Mouse (Mus musculus) T-cell, adult 2 months (primary cell): ENCODE measurements around the gene Defa31.
"Not testable (repeated sequence)": the region's sequence is repeated elsewhere in the genome, so short reads cannot be mapped to it uniquely, and the experiment has no call there.

Experiments used
- DNase-seq: peaks from one replicate; pipeline ENCODE4 v3.0.0; 2022; ENCODE audit warnings: low spot score

The Defa31 gene

GRCm38 (mm10) chr8:21191314-21191713 lies at the start of gene Defa31:
Gene Defa31 (plus strand): TSS chr8:21191614.
- DNase-seq: not testable (repeated sequence)

DNA sequence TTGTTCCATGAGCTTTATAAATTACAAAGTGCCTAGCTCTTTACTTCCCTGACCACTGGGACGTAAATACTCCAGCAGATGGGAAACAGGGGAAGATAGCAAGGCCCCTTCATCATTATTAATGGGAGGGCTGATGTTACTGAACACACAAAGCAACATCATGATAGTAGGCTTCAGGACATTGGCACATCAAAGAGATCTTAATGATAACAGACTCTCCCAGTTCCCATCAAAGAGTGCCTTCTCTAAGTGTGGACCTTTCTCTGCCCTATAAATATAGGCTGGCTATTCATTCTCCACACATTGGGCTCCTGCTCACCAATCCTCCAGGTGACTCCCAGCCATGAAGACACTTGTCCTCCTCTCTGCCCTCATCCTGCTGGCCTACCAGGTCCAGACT lies 29.4 kb upstream of the Defa31 start, which contains the start of gene Defa22:
Gene Defa22 (plus strand): TSS at position 301 of the 400 bp plus-strand sequence.
- DNase-seq: not testable (repeated sequence)

DNA sequence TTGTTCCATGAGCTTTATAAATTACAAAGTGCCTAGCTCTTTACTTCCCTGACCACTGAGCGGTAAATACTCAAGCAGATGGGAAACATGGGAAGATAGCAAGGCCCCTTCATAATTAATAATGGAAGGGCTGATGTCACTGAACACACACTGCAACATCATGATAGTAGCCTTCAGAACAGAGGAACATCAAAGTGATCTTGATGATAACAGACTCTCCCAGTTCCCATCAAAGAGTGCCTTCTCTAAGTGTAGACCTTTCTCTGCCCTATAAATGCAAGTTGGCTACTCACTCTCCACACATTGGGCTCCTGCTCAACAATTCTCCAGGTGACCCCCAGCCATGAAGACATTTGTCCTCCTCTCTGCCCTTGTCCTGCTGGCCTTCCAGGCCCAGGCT lies 9.8 kb downstream of the Defa31 start, which contains the start of gene Gm15293:
Gene Gm15293 (plus strand): TSS at position 301 of the 400 bp plus-strand sequence.
- not testable (repeated sequence) for DNase-seq
